Mouse (Mus musculus) thymus, adult 2 months (tissue): Measurements from ENCODE around the gene Pa2g4. TPM values are rescaled to one million over a fixed set of nuclear protein-coding genes. Genes with fewer than 3 reads are reported as not detected.
A peak's percentile ranks its signal among the peaks of the same experiment; 100 is the strongest.

Source experiments
- DNase-seq: peaks from one replicate; pipeline ENCODE4 v3.0.0; 2021
- H3K27ac ChIP-seq: fragments of 200-500 bp; 2 replicates; pipeline ENCODE4 v1.5.1; 2012; ENCODE audit warnings: low read length, control low read depth; ENCODE audit not compliant: control insufficient read depth, insufficient read depth
- H3K27me3 ChIP-seq: fragments of 200-500 bp; 2 replicates; pipeline ENCODE4 v1.6.1; 2012; ENCODE audit warnings: mild to moderate bottlenecking, low read length, moderate library complexity, mixed read lengths; ENCODE audit not compliant: control insufficient read depth, insufficient read depth
- H3K36me3 ChIP-seq: fragments of 200-500 bp; 2 replicates; pipeline ENCODE4 v1.6.1; 2012; ENCODE audit warnings: mild to moderate bottlenecking, low read length, moderate library complexity; ENCODE audit not compliant: control insufficient read depth, insufficient read depth
- H3K4me1 ChIP-seq: fragments of 200-500 bp; replicated peaks from 2 replicates; pipeline ENCODE4 v1.6.1; 2012; ENCODE audit warnings: low read length; ENCODE audit not compliant: control insufficient read depth, insufficient read depth
- H3K4me3 ChIP-seq: fragments of 200-500 bp; 2 replicates; pipeline ENCODE4 v1.5.1; 2012; ENCODE audit warnings: mild to moderate bottlenecking, low read length, control low read depth, moderate library complexity; ENCODE audit not compliant: control insufficient read depth, insufficient read depth
- CTCF ChIP-seq: fragments of 200-500 bp; IDR thresholded peaks from 2 replicates; pipeline ENCODE4 v1.5.1; 2012; ENCODE audit warnings: mild to moderate bottlenecking, control low read depth, low read length, moderate library complexity, borderline replicate concordance; ENCODE audit not compliant: control insufficient read depth, poor library complexity, insufficient read depth; ENCODE audit errors: extremely low read depth
- POLR2A ChIP-seq: fragments of 200-500 bp; IDR thresholded peaks from 2 replicates; pipeline ENCODE4 v1.6.1; 2012; ENCODE audit warnings: mild to moderate bottlenecking, low read length, control low read depth, moderate library complexity; ENCODE audit not compliant: control insufficient read depth, poor library complexity, insufficient read depth; ENCODE audit errors: extremely low read depth
- WGBS: fragments of 180-500 bp; shearing (Covaris S2); methylation state at CpG from one replicate; pipeline ENCODE4 v1.1.7; 2018; 5-methylcytosine and 5-hydroxymethylcytosine counted together
- polyA plus RNA-seq: library from polyadenylated mRNA; depleted of rRNA; stranded (reverse); fragments of >200 nt; gene quantifications from 2 replicates; pipeline ENCODE4 v1.2.3, GENCODE M21; 2012

Gene Pa2g4
- polyA plus RNA-seq, 1 experiment: 46.8 TPM

- TF ChIP-seq CTCF (no peak), POLR2A (no peak)
- Histone ChIP-seq H3K4me3 (no peak overlapping the region), H3K36me3 (no peaks in the 10 kb centered on the region), H3K27ac (peak overlapping the region; percentile 9; the same call in 1 of the 2 replicates), H3K4me1 (peaks cover 44% of the 10 kb centered on the region), H3K27me3 (peaks cover 2% of the 10 kb centered on the region; the same call in 1 of the 2 replicates)
- peak; percentile 28 for DNase-seq
- 45% methylated on average over 4 of the region's 4 CpGs for WGBS
These were observed 18.6 kb upstream of the Pa2g4 start for GRCm38 (mm10) chr10:128584386-128584785.

DNA sequence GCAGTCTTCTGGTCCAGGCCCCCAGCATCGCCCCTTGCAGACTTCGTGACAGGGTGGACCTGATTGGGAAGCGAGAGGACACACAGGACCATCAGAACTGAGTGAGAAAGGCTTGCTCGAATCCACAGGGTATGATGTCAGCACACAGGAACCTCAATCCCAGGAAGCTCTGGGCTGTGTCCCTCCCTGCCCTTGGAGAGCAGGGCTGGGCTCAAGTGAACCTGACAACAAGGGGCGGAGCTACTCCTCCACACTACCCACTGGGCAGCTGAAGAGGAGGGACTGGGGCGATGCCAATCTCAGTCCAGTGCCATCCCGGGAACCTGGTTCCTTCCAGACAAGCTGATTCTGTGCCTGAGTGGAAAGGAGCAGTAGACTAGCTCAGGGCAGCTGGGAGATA, 17.9 kb upstream of the Pa2g4 start:
- no peak for TF ChIP-seq POLR2A
- no peak for TF ChIP-seq CTCF
- Histone ChIP-seq H3K4me3 (no peak overlapping the region), H3K27ac (no peak overlapping the region), H3K36me3 (no peaks in the 10 kb centered on the region), H3K27me3 (no peaks in the 10 kb centered on the region), H3K4me1 (peaks cover 39% of the 10 kb centered on the region)
- WGBS: 75% methylated on average over 7 of the region's 7 CpGs
- no peak for DNase-seq

- Histone ChIP-seq H3K27ac (no peak overlapping the region), H3K36me3 (no peaks in the 10 kb centered on the region), H3K27me3 (no peaks in the 10 kb centered on the region), H3K4me1 (peaks cover 18% of the 10 kb centered on the region), H3K4me3 (no peak overlapping the region)
- WGBS: 58% methylated on average over 4 of the region's 4 CpGs
- no peak for DNase-seq
- no peak for TF ChIP-seq CTCF
- no peak for TF ChIP-seq POLR2A
These were observed 13.9 kb upstream of the Pa2g4 start for GRCm38 (mm10) chr10:128579731-128580130.

GRCm38 (mm10) chr10:128579298-128579697, 13.5 kb upstream of the Pa2g4 start:
- 91% methylated on average over 3 of the region's 3 CpGs for WGBS
- DNase-seq: no peak
- H3K27me3 ChIP-seq: no peaks in the 10 kb centered on the region
- no peak overlapping the region for H3K27ac ChIP-seq
- no peak overlapping the region for H3K4me3 ChIP-seq
- TF ChIP-seq CTCF (no peak), POLR2A (no peak)
- no peaks in the 10 kb centered on the region for H3K36me3 ChIP-seq
- H3K4me1 ChIP-seq: peaks cover 13% of the 10 kb centered on the region

DNA sequence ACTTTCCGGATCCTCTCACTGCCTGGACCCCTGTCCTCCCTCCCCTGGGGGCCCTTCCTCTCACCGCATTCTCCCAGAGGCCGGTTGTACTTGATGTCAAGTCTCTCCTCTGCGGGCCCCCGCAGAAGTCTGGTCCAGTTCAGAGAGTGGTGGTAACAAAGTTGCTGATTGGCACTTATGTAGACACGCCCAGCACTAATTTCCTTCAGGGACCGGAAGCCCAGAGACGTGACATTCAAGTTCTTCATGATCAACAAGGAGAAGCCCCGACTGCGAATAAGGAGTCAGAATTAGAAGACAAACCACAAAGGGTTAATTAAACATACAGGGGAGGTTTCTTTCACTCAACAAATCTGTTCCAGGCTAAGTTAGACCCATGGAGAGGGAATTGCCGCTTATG, 12.5 kb upstream of the Pa2g4 start:
- no peak for TF ChIP-seq POLR2A
- no peak for TF ChIP-seq CTCF
- Histone ChIP-seq H3K27me3 (no peaks in the 10 kb centered on the region), H3K4me1 (peaks cover 9% of the 10 kb centered on the region; the same call in 1 of the 2 replicates), H3K36me3 (no peaks in the 10 kb centered on the region), H3K27ac (no peak overlapping the region), H3K4me3 (peak overlapping the region; percentile 32)
- WGBS: 73% methylated on average over 11 of the region's 11 CpGs
- DNase-seq: no peak

GRCm38 (mm10) chr10:128575063-128575462, 9.3 kb upstream of the Pa2g4 start:
- DNase-seq: no peak
- TF ChIP-seq POLR2A (no peak), CTCF (no peak)
- 98% methylated on average over 2 of the region's 2 CpGs for WGBS
- Histone ChIP-seq H3K4me1 (peaks cover 9% of the 10 kb centered on the region; the same call in 1 of the 2 replicates), H3K4me3 (no peak overlapping the region), H3K27me3 (no peaks in the 10 kb centered on the region), H3K27ac (no peak overlapping the region), H3K36me3 (no peaks in the 10 kb centered on the region)
